Mouse (Mus musculus) embryo, embryonic 11.5 days (tissue): ENCODE data around the gene Eri3.

Source experiments
- DNase-seq: peaks from one replicate; pipeline ENCODE4 v3.0.0-alpha.2; 2012; ENCODE audit warnings: low read depth, low spot score

Eri3 gene

GRCm38 (mm10) chr4:117622270-117622669, 72.1 kb downstream of the Eri3 start:
- DNase-seq = no peak

GRCm38 (mm10) chr4:117623025-117623424, 72.9 kb downstream of the Eri3 start:
- no peak for DNase-seq

GRCm38 (mm10) chr4:117624660-117625059, 74.5 kb downstream of the Eri3 start:
- DNase-seq = no peak

GRCm38 (mm10) chr4:117628464-117628863, 78.3 kb downstream of the Eri3 start:
- DNase-seq = no peak

- no peak for DNase-seq
These were observed 80.0 kb downstream of the Eri3 start for GRCm38 (mm10) chr4:117630053-117630670.

GRCm38 (mm10) chr4:117633527-117633926, 83.4 kb downstream of the Eri3 start:
- no peak for DNase-seq

GRCm38 (mm10) chr4:117634642-117635041, 84.5 kb downstream of the Eri3 start:
- DNase-seq = no peak

- DNase-seq = no peak
These were observed 86.0 kb downstream of the Eri3 start for GRCm38 (mm10) chr4:117636152-117636551.

- no peak for DNase-seq
These were observed 86.9 kb downstream of the Eri3 start for GRCm38 (mm10) chr4:117636891-117637613.

- no peak for DNase-seq
These were observed 90.9 kb downstream of the Eri3 start for GRCm38 (mm10) chr4:117640925-117641703.

GRCm38 (mm10) chr4:117641804-117642203, 91.6 kb downstream of the Eri3 start:
- DNase-seq = no peak

GRCm38 (mm10) chr4:117645031-117645435, 94.9 kb downstream of the Eri3 start:
- DNase-seq = no peak

- no peak for DNase-seq
These were observed 95.7 kb downstream of the Eri3 start for GRCm38 (mm10) chr4:117645859-117646258.

- DNase-seq = no peak
These were observed 96.3 kb downstream of the Eri3 start for GRCm38 (mm10) chr4:117646496-117646895.

- DNase-seq = no peak
These were observed 97.0 kb downstream of the Eri3 start for GRCm38 (mm10) chr4:117646926-117647755.

- DNase-seq = no peak
These were observed 101.5 kb downstream of the Eri3 start for GRCm38 (mm10) chr4:117651626-117652101.

GRCm38 (mm10) chr4:117652727-117653126, 102.6 kb downstream of the Eri3 start:
- DNase-seq = no peak

GRCm38 (mm10) chr4:117654016-117654702, 104.0 kb downstream of the Eri3 start:
- DNase-seq = no peak

GRCm38 (mm10) chr4:117654703-117655499, 104.7 kb downstream of the Eri3 start:
- DNase-seq = no peak

- DNase-seq = no peak
These were observed 105.3 kb downstream of the Eri3 start for GRCm38 (mm10) chr4:117655500-117655863.
